Mouse (Mus musculus): ENCODE measurements around the gene Spaca7.

- TF ChIP-seq CTCF (IDR thresholded peaks at IDR 0.05; ENCODE audit: control insufficient read depth, insufficient read depth, insufficient read length) (no peak), MYOG (IDR thresholded peaks at IDR 0.05; ENCODE audit: control insufficient read depth, extremely low read depth, insufficient read length) (no peak), MYOD1 (IDR thresholded peaks at IDR 0.05; ENCODE audit: control insufficient read depth, insufficient read length, low read depth) (no peak), USF1 (IDR thresholded peaks at IDR 0.05; ENCODE audit: low read depth) (no peak)
These were observed 27.2 kb upstream of the Spaca7 start for GRCm38 (mm10) chr8:12545671-12546070.
